Mouse (Mus musculus): ENCODE measurements around the gene Prr7.

DNA sequence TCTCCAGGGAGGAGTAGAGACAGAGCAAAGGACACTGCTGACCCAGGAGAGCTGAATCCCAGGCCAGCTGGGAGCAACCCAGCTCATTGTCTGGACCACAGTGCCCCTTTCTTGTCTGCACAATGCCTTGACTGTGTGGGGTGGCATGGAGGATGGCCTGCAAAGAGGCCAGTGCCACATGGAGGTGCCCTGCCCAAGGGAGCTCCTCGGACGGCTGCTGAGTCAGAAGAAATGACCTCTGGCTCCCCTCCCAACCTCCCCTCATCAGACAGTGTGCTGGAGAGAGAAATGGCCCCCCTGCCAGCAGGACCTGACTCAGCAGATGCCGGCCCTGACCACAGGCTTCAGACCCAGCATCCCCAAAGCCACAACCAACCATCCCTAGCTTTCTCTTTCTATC is 1.1 kb downstream of the Prr7 start:
- no peak for TF ChIP-seq POLR2A (IDR thresholded peaks at IDR 0.05; ENCODE audit: low read depth, low read length)
- TF ChIP-seq UBTF (IDR thresholded peaks at IDR 0.05; ENCODE audit: low read depth, low read length): no peak
- TF ChIP-seq ZMIZ1 (IDR thresholded peaks at IDR 0.05; ENCODE audit: low read depth, low read length): no peak
- no peak for TF ChIP-seq EP300 (IDR thresholded peaks at IDR 0.05; ENCODE audit: low read length)
- TF ChIP-seq TBP (conservative IDR thresholded peaks at IDR 0.05; ENCODE audit: low read depth, low read length): no peak
- no peak for TF ChIP-seq CTCF (conservative IDR thresholded peaks at IDR 0.05 in 1 of 2, IDR thresholded peaks at IDR 0.05 in 1 of 2; ENCODE audit: low read depth in 2 of 2, low read length in 2 of 2)
